Mouse (Mus musculus): ENCODE measurements around the gene B4gat1.
"Not testable (repeated sequence)": the region's sequence is repeated elsewhere in the genome, so short reads cannot be mapped to it uniquely, and the experiment has no call there.

The B4gat1 gene

GRCm38 (mm10) chr19:5038709-5039156, at the start of gene B4gat1, which contains the start of gene AC124502.3:
TSS of gene B4gat1 (plus strand) at chr19:5038826.
TSS of gene AC124502.3 (plus strand) at chr19:5038891.
- peak; percentile 87 for DNase-seq

DNA sequence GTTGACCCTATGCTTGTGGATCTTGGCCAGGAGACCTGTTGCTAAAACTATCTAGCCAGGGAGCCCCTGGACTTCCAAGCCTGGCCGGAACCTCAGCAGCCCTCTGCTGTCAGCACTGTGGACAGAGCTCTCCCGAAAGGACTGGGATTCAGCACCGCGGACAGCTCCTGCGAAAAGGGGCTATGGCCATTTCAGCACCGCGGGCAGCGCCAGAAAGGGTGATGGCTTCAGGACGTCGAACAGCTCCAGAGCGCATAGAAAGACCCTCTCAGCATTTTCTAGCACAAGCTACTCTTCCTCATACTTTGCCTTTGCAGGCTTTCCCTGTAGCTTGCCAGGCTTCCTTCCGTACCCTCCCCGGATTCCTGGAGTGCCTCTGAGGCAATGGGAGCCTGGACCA, 49.6 kb upstream of the B4gat1 start:
- DNase-seq = peak; percentile 97

DNA sequence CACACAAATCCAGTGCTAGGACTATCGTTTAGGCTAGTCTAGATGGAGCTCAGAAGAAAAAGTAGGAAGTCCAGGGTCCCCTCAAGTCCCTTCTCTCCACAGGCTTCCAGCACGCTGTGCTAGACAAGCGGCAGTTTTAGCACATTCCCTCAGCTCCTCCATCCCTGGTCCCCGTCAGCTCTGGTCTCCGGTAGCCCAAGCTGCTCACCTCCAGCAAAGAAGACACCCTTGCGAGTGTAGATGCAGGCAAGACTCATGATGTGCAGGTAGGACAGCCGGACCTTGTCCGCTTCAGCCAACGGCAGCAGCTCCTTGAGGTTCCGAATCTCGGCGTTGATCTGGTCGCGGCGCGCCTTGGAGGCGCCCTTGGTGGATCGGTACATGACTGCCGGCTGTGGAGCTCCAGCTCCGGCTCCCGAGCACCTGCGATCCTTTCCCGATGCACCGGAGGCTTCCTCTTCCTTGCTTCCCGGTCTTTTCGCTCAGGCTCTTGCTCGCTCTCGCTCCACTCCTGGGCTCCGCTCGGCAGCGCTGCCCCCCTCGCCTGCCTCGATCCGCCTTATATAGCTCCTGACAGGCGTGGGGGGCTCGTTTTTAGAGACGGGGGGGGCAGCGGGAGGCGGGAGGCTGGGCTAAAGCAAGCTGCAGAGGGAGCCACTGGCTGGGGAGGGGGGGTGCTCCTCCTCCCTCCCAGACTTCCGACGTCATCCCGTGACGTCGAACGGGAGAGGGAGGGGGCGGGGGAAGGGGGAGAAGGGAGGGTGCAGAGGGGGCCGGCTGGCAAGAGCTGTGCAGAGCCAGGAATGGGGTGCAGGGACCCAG, 49.0 kb upstream of the B4gat1 start:
- DNase-seq = no peak

GRCm38 (mm10) chr19:4990256-4990625, 48.4 kb upstream of the B4gat1 start, which contains the start of gene Npas4:
TSS of gene Npas4 (minus strand) at chr19:4990316.
- no peak for DNase-seq

DNA sequence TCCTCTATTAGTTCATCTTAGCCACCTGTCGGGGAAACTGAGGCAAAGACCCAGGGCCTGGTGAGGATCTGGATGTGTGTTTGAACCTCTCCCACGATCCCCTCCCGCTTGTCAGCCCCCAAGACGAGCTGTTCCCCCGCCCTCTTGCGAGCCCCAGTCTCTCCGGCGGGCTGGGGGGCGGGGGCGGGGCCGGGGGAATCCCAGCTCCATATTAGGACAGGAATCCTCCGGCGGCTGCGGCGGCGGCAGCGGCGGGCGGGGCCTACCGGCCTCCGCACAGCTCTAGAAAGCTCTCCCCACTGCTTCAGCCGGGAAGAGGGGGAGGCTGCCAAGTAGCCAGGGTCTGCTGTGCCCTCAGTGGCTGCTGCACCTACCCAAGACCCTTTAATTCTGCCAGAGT, 47.9 kb upstream of the B4gat1 start:
- DNase-seq = no peak

- no peak for DNase-seq
These were observed 46.3 kb upstream of the B4gat1 start for GRCm38 (mm10) chr19:4992371-4992770.

DNA sequence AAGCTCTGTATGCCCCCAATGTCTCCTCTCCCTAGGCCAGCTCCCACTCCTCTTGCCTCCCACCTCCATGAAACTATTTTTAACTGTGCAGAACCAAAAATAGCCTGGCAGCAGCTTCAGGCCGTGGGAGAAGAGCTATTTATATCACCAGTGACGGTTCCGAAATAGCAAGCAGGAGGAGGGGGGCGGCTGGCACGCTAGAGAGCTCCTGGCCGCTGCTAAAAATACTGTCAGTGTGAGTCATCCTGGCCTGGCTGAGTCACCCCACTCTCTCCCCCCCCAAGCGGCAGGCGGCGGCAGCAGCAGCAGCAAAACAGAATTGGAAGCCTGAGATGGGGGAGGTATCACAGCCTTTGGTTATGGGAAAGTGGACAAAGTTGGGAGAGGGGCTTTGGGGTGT, 45.7 kb upstream of the B4gat1 start:
- DNase-seq = peak; percentile 52

- no peak for DNase-seq
These were observed 44.6 kb upstream of the B4gat1 start for GRCm38 (mm10) chr19:4994043-4994442.

GRCm38 (mm10) chr19:4999445-5000140, 39.0 kb upstream of the B4gat1 start:
- no peak for DNase-seq

DNA sequence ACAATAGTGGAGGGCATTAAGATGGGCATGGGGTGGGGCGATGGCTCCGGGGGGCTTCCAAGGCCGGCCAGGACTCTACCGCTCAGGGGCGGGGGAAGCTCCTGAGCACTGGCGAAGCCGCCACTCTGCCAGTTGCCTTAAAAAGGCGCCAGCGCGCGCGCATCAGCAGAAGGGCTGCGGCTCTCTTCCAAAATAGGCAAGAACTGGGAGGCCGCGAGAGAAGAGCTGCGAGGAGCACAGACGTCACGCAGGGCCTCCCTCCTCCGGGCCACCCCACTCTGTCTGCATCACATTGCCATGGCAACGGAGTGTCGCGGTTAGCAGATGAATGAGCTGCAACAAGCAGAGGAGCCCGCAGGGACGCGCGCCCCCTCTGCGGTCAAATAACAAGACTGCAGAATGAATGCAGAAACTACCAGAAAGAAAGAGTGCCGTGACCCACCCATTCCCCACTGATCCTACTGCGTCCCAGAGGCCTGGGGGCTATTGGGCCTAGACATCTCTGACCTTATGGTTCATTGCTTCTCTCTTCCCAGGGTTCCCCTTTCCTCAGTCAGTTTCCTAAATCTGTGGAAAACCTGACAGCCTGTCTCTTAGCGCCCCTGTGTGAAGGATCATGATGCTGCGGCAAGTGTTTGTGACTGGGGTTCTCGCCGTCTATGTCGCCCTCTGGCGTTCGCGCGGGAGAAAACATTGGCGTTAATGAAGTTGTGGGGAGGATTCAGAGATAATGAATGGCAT, 36.8 kb upstream of the B4gat1 start:
- DNase-seq = peak; percentile 76

- DNase-seq = not testable (repeated sequence)
These were observed 35.0 kb upstream of the B4gat1 start for GRCm38 (mm10) chr19:5003644-5004043.

GRCm38 (mm10) chr19:5004925-5005324, 33.7 kb upstream of the B4gat1 start:
- DNase-seq = no peak

DNA sequence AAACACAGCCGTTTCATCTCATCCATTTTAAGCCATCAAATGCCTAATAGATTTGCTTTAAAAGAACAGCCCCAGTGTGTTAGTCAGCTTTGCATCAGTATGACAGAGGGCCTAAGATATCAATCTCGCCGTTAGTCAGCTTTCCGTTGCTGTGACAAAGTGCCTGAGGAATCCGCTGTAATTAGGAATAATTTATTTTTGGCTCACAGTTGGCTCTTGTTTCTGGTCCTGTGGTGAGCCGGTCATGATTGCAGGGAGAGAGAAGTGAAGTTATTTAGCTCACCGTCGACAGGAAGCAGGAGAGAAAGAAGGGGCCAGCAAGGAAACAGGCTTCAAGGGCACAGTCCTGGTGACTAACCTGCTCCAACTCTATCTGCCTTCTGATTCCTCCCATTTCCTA, 25.5 kb upstream of the B4gat1 start:
- no peak for DNase-seq

GRCm38 (mm10) chr19:5014961-5015398, 23.6 kb upstream of the B4gat1 start:
- DNase-seq = peak; percentile 44

DNA sequence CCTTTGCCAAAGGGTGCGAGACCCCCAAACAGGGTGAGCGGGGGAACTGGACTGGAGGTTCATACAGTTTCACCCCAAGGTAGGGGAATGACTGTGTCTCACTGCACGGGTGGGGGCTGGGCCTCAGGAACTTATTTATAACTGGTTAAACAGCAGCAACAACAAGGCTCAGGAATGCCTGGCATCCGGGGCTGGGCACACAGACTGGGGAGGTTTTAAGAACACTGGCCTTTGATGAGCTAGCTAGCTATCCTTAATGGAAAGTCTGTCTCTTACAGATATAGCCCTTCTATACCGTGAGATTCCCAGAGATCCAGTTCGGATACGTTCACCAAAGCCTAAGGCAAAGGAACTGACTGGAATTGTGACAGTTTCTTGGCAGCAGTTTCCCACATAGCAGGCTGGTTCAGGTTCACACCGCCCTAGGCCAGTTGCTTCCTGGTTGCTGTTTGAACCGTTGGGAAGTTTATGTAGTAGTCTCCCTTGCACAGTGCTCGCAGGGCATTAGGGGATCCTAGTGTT, 22.3 kb upstream of the B4gat1 start:
- peak; percentile 47 for DNase-seq

GRCm38 (mm10) chr19:5016782-5017181, 21.8 kb upstream of the B4gat1 start:
- peak; percentile 81 for DNase-seq

DNA sequence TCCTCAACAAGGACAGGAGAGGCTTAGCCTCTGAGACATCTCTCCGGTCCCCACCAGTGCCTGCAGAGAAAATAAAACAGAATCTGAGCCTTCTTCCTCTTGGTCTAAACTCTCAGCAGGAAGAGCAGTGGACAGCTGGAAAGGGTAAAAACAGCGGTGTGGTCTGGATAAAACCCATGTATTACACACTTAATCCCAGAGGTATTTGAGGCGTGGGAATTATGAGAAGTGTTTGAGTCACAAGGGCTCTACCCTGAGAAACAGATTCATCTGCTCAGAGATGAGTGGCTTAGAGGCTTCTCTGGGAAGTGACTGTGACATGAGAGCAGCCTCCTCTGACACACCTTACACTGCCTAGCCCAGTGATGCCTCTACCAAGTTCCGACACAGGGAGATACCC, 21.0 kb upstream of the B4gat1 start:
- no peak for DNase-seq

DNA sequence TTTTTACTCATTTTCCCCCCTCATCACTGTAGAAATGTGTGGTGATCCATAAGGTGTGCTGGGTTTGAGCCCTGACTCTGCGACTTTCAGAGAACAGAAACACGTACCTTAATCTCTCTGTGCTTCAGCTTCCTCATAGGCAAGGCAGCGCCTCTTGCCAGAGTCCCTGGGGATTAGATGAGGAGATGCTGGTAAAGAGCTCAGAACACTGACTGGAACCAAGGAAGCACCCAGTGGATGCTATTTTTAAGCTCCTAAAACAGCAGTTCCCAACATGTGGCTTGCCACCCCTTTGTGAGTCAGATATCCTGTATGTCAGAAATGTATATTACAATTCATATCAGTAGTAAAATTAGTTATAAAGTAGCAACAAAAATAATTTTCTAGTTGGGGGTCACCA, 20.4 kb upstream of the B4gat1 start:
- DNase-seq = no peak

- DNase-seq = no peak
These were observed 17.2 kb upstream of the B4gat1 start for GRCm38 (mm10) chr19:5021416-5021815.

- DNase-seq = peak; percentile 91
These were observed 14.8 kb upstream of the B4gat1 start, which contains the start of gene Slc29a2 for GRCm38 (mm10) chr19:5023621-5024479. TSS of gene Slc29a2 (plus strand) at chr19:5023860.

DNA sequence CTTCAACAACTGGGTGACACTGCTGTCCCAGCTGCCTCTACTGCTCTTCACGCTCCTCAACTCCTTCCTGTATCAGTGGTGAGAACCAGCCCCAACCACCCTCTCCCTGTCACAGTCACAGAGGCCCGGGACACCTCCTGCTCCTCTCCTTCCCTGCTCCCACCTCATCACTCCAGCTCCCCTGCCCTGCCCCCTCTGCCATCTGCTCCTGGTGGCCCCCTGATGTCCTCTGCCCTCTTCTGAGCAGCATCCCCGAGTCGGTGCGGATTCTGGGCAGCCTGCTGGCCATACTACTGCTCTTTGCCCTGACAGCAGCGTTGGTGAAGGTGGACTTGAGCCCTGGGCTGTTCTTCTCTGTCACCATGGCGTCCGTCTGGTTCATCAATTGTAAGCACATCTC, 12.5 kb upstream of the B4gat1 start:
- DNase-seq = no peak

GRCm38 (mm10) chr19:5032686-5033085, 5.9 kb upstream of the B4gat1 start:
- no peak for DNase-seq

All from lung, postnatal 14 days (tissue).